Mouse (Mus musculus) MEL (cell line): ENCODE data around the gene Cwf19l1.

Experiments used
- CHD1 ChIP-seq: IDR thresholded peaks from 2 replicates; pipeline ENCODE4 v1.6.1; 2012; ENCODE audit warnings: low read depth, mild to moderate bottlenecking, inconsistent platforms, low read length, improper control_type of control experiment
- CHD2 ChIP-seq: IDR thresholded peaks from 2 replicates; pipeline ENCODE4 v1.6.1; 2011; ENCODE audit warnings: low read length, improper control_type of control experiment
- CTCF ChIP-seq, 3 experiments: IDR thresholded peaks in 2 of 3; conservative IDR thresholded peaks in 1 of 3; 2 replicates each; pipeline ENCODE4 v1.5.1; 2011 to 2012; ENCODE audit warnings: low read length in 3 of 3, low read depth in 2 of 3, mild to moderate bottlenecking in 2 of 3, improper control_type of control experiment in 1 of 3, inconsistent platforms in 1 of 3, mixed read lengths in 1 of 3, moderate library complexity in 1 of 3; ENCODE audit not compliant: control insufficient read depth in 1 of 3, insufficient read depth in 1 of 3, poor library complexity in 1 of 3, severe bottlenecking in 1 of 3
- ETS1 ChIP-seq: IDR thresholded peaks from 2 replicates; pipeline ENCODE4 v1.6.1; 2012; ENCODE audit warnings: low read depth, mild to moderate bottlenecking, inconsistent platforms, low read length, improper control_type of control experiment, moderate library complexity
- MAX ChIP-seq: IDR thresholded peaks from 2 replicates; pipeline ENCODE4 v1.6.1; 2011; ENCODE audit warnings: low read length, improper control_type of control experiment
- NELFE ChIP-seq: IDR thresholded peaks from 2 replicates; pipeline ENCODE4 v1.6.1; 2011; ENCODE audit warnings: low read depth, low read length, improper control_type of control experiment
- POLR2A ChIP-seq, 2 experiments: IDR thresholded peaks; 2 replicates each; pipeline ENCODE4 v1.6.1; 2011 to 2012; ENCODE audit warnings: low read length in 2 of 2, mild to moderate bottlenecking in 2 of 2, control low read depth in 1 of 2, improper control_type of control experiment in 1 of 2, low read depth in 1 of 2, moderate library complexity in 1 of 2; ENCODE audit not compliant: control insufficient read depth in 1 of 2, insufficient read depth in 1 of 2, poor library complexity in 1 of 2
- RAD21 ChIP-seq: IDR thresholded peaks from 2 replicates; pipeline ENCODE4 v1.6.1; 2011; ENCODE audit warnings: mild to moderate bottlenecking, low read depth, low read length, improper control_type of control experiment
- SIN3A ChIP-seq: IDR thresholded peaks from 2 replicates; pipeline ENCODE4 v1.6.1; 2012; ENCODE audit warnings: low read length, improper control_type of control experiment, inconsistent platforms
- TAL1 ChIP-seq: IDR thresholded peaks from 2 replicates; pipeline ENCODE4 v1.6.1; 2012; ENCODE audit warnings: mild to moderate bottlenecking, inconsistent platforms, low read length, moderate library complexity, mixed read lengths
- TCF12 ChIP-seq: IDR thresholded peaks from 2 replicates; pipeline ENCODE4 v1.6.1; 2014; ENCODE audit warnings: low read depth, mild to moderate bottlenecking, inconsistent platforms, low read length, improper control_type of control experiment, moderate library complexity
- USF1 ChIP-seq: IDR thresholded peaks from 2 replicates; pipeline ENCODE4 v1.6.1; 2014; ENCODE audit warnings: low read depth, mild to moderate bottlenecking, inconsistent platforms, low read length, improper control_type of control experiment, moderate library complexity
- ZKSCAN1 ChIP-seq: IDR thresholded peaks from 2 replicates; pipeline ENCODE4 v1.6.1; 2012; ENCODE audit warnings: low read depth, mild to moderate bottlenecking, inconsistent platforms, low read length, improper control_type of control experiment, moderate library complexity
- ZMIZ1 ChIP-seq: IDR thresholded peaks from 2 replicates; pipeline ENCODE4 v1.6.1; 2012; ENCODE audit warnings: low read depth, mild to moderate bottlenecking, inconsistent platforms, low read length, improper control_type of control experiment, moderate library complexity

DNA sequence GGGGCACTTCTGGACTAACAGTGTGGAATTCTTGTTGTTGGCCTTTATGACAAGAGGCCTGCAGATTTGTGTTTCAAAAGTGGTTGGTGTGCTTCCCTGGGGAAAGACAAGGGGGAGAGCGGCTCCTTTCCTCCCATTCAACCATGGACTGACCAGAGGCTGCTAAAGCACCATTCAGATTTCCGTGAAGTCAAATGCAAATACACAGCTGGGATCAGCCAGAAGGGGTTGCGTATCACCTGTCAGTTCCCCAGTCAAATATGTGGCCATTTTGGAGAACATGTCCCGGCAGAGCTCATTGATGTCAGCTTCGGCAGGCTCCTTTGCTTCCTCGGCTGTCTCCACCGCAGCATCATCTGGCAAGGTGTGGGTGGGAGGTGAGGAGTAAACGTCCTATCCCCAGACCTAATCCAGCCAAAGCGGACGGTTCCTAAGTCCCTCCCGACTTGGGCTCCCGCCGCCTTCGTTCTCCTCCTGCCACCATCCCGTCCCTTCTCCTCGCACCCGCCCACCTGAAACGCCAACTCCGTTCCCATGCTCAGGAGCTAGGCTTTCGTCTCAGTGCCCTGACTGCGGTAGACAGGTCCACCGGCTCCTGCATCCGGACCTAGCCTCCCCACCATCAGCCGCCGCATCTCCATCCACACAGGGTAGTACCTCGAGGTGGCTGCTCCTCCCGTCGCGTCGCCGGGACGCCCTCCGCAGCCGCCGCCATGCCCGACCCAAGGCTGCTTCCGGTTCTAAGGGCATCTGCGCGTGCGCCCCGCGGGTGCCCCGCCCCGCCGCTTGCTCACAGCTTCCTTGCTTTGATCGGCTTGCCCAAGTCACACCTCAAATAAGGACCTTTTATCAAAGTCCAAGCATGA, 10.3 kb upstream of the Cwf19l1 start, which contains the start of gene Bloc1s2:
- TF ChIP-seq RAD21 = no peak
- no peak for TF ChIP-seq CTCF (IDR thresholded peaks at IDR 0.05 in 2 of 3, conservative IDR thresholded peaks at IDR 0.05 in 1 of 3; ENCODE audit: control insufficient read depth in 1 of 3, insufficient read depth in 1 of 3, low read depth in 2 of 3, low read length in 3 of 3, poor library complexity in 1 of 3, severe bottlenecking in 1 of 3)
- peak; percentile 91 to 93 for TF ChIP-seq POLR2A (IDR thresholded peaks at IDR 0.05; ENCODE audit: control insufficient read depth in 1 of 2, insufficient read depth in 1 of 2, low read depth in 1 of 2, low read length in 2 of 2, poor library complexity in 1 of 2)
- TF ChIP-seq TCF12 = peak; percentile 72
- peak; percentile 46; the same call in 1 of the 2 replicates for TF ChIP-seq ETS1
- no peak for TF ChIP-seq USF1
- no peak for TF ChIP-seq CHD2
- no peak for TF ChIP-seq TAL1
- peak; percentile 87 for TF ChIP-seq ZMIZ1
- TF ChIP-seq NELFE = peak; percentile 92
- TF ChIP-seq MAX = peak; percentile 80
- TF ChIP-seq CHD1 = no peak
- no peak for TF ChIP-seq ZKSCAN1
- peak; percentile 79; the same call in 1 of the 2 replicates for TF ChIP-seq SIN3A
